Mouse (Mus musculus) frontal cortex, adult 2 months (tissue): ENCODE measurements around the gene Cwc25. TPM values are rescaled to one million over a fixed set of nuclear protein-coding genes. Genes with fewer than 3 reads are reported as not detected.
A peak's percentile ranks its signal among the peaks of the same experiment; 100 is the strongest.
"Not testable (repeated sequence)": the region's sequence is repeated elsewhere in the genome, so short reads cannot be mapped to it uniquely, and the experiment has no call there.

Experiments used
- DNase-seq, 2 experiments: peaks; one replicate each; pipeline ENCODE4 v3.0.0; 2022; ENCODE audit warnings: low spot score in 1 of 2; ENCODE audit errors: extremely low spot score in 1 of 2
- polyA plus RNA-seq: library from polyadenylated mRNA; depleted of rRNA; stranded (reverse); fragments of >200 nt; gene quantifications from 2 replicates; pipeline ENCODE4 v1.2.3, GENCODE M21; 2012

The Cwc25 gene
- polyA plus RNA-seq, 1 experiment = 18.0 TPM

- DNase-seq = no peak
Observed at GRCm38 (mm10) chr11:97736645-97737044, 29.7 kb downstream of the Cwc25 start.

- DNase-seq = not testable (repeated sequence)
Observed at GRCm38 (mm10) chr11:97734810-97735209, 31.5 kb downstream of the Cwc25 start.

- DNase-seq = no peak
Observed at GRCm38 (mm10) chr11:97733689-97734088, 32.7 kb downstream of the Cwc25 start.

- no peak for DNase-seq
Observed at GRCm38 (mm10) chr11:97728730-97729129, 37.6 kb downstream of the Cwc25 start.

- no peak for DNase-seq
Observed at GRCm38 (mm10) chr11:97728311-97728710, 38.0 kb downstream of the Cwc25 start.

GRCm38 (mm10) chr11:97723709-97724108 is 42.6 kb downstream of the Cwc25 start:
- no peak for DNase-seq

- no peak for DNase-seq
Observed at GRCm38 (mm10) chr11:97721338-97721737, 45.0 kb downstream of the Cwc25 start.

GRCm38 (mm10) chr11:97719041-97719440 is 47.3 kb downstream of the Cwc25 start:
- no peak for DNase-seq

- DNase-seq = no peak
Observed at GRCm38 (mm10) chr11:97718281-97718860, 48.0 kb downstream of the Cwc25 start.

- no peak for DNase-seq
Observed at GRCm38 (mm10) chr11:97717369-97718280, 48.7 kb downstream of the Cwc25 start.

- DNase-seq = no peak
Observed at GRCm38 (mm10) chr11:97716021-97716420, 50.3 kb downstream of the Cwc25 start.

GRCm38 (mm10) chr11:97714784-97715760 is 51.3 kb downstream of the Cwc25 start:
- peak in 1 of 2 experiments; percentile 43 for DNase-seq

- DNase-seq = no peak
Observed at GRCm38 (mm10) chr11:97714356-97714755, 52.0 kb downstream of the Cwc25 start.

GRCm38 (mm10) chr11:97713896-97714295 is 52.5 kb downstream of the Cwc25 start:
- DNase-seq = peak in 1 of 2 experiments; percentile 19

GRCm38 (mm10) chr11:97712286-97712685 is 54.1 kb downstream of the Cwc25 start:
- DNase-seq = no peak

- DNase-seq = no peak
Observed at GRCm38 (mm10) chr11:97711200-97711900, 55.0 kb downstream of the Cwc25 start.

- DNase-seq = not testable (repeated sequence)
Observed at GRCm38 (mm10) chr11:97710067-97710466, 56.3 kb downstream of the Cwc25 start.

- DNase-seq = peak; percentile 100
Observed at GRCm38 (mm10) chr11:97703039-97703826, 63.1 kb downstream of the Cwc25 start, which contains the start of gene Psmb3. Gene Psmb3, plus strand, starts transcription at chr11:97703399.

GRCm38 (mm10) chr11:97702393-97702745 is 64.0 kb downstream of the Cwc25 start:
- DNase-seq = peak; percentile 78 to 96
